Mouse (Mus musculus) ZHBTc4 (cell line): ENCODE results near the gene Crisp3.
A peak's percentile ranks its signal among the peaks of the same experiment; 100 is the strongest.
"Not testable (repeated sequence)": the region's sequence is repeated elsewhere in the genome, so short reads cannot be mapped to it uniquely, and the experiment has no call there.

Experiments
- DNase-seq: peaks from one replicate; pipeline ENCODE4 v3.0.0-alpha.2; 2011; ENCODE audit warnings: low read depth, low spot score

The Crisp3 gene

DNA sequence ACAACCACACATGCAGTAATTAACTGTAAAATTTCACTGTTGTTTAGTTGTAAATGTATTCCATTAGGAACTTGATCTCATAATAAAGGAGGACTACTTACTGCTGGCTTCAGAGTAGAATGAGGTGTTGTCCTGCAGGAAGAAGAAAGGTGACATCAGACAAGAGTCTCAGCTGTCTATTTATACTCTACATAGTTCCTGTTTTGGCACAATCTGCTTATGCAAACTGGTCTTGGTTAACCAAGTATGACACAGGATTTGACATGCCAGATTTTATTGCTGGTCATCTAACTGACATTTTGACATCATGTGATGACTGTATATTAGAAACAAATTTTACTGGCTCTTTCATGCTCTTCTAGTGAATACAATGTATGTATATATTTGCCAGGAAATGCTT, at the start of gene Crisp3:
TSS of gene Crisp3 (minus strand) at position 154 of the 400 bp plus-strand sequence.
- no peak for DNase-seq

- DNase-seq, result no peak
Observed at GRCm38 (mm10) chr17:40285435-40285834, 43.3 kb upstream of the Crisp3 start.

DNA sequence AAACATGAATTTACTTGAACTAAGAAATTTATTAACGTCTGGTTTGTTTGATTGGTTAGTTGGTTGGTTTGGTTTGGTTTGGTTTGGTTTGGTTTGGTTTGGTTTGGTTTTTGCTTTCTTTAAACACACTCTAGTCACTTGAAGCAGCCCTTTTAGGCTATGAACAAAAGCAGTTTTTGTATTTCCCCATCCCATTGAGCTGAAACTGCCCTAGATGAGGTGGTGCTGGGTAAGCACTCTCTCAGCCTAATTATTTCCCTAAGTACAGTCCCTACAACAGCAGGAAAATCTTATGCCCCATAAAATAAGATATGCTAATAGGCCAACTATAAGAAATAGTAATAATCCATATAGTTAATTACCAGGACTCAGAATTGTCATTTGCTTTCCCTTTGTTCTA, 33.4 kb upstream of the Crisp3 start:
- DNase-seq, result no peak

GRCm38 (mm10) chr17:40274906-40275470, 32.9 kb upstream of the Crisp3 start:
- no peak for DNase-seq

- no peak for DNase-seq
Observed at GRCm38 (mm10) chr17:40252487-40252886, 10.4 kb upstream of the Crisp3 start.

- DNase-seq, result peak; percentile 9
Observed at GRCm38 (mm10) chr17:40208540-40208939, 33.5 kb downstream of the Crisp3 start, which contains the start of gene Pgk2. TSS of gene Pgk2 (minus strand) at chr17:40208640.

GRCm38 (mm10) chr17:40201803-40202202, 40.3 kb downstream of the Crisp3 start:
- peak; percentile 5 for DNase-seq

DNA sequence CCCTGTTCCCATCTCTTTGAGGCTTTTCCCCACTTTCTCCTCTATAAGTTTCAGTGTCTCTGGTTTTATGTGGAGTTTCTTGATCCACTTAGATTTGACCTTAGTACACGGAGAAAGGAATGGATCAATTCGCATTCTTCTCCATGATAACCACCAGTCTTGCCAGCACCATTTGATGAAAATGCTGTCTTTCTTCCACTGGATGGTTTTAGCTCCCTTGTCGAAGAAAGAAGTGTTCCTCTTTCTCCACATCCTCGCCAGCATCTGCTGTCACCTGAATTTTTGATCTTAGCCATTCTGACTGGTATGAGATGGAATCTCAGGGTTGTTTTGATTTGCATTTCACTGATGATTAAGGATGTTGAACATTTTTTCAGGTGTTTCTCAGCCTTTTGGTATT, 51.9 kb downstream of the Crisp3 start:
- DNase-seq, result not testable (repeated sequence)
